Mouse (Mus musculus): ENCODE measurements around the gene Adk.

The Adk gene

GRCm38 (mm10) chr14:21271472-21271871 is 219.1 kb downstream of the Adk start:
- no peak for DNase-seq (ENCODE audit: low spot score in 2 of 2)

- DNase-seq (ENCODE audit: low spot score in 2 of 2): no peak
Measured at GRCm38 (mm10) chr14:21275786-21276185, 223.4 kb downstream of the Adk start.

- no peak for DNase-seq (ENCODE audit: low spot score in 2 of 2)
Measured at GRCm38 (mm10) chr14:21278290-21278689, 225.9 kb downstream of the Adk start.

GRCm38 (mm10) chr14:21278907-21279535 is 226.6 kb downstream of the Adk start:
- no peak for DNase-seq (ENCODE audit: low spot score in 2 of 2)

GRCm38 (mm10) chr14:21280451-21280850 is 228.1 kb downstream of the Adk start:
- no peak for DNase-seq (ENCODE audit: low spot score in 2 of 2)

GRCm38 (mm10) chr14:21281506-21281905 is 229.1 kb downstream of the Adk start:
- no peak for DNase-seq (ENCODE audit: low spot score in 2 of 2)

GRCm38 (mm10) chr14:21284116-21284515 is 231.7 kb downstream of the Adk start:
- DNase-seq (ENCODE audit: low spot score in 2 of 2): no peak

- DNase-seq (ENCODE audit: low spot score in 2 of 2): no peak
Measured at GRCm38 (mm10) chr14:21284847-21285246, 232.5 kb downstream of the Adk start.

- DNase-seq (ENCODE audit: low spot score in 2 of 2): no peak
Measured at GRCm38 (mm10) chr14:21286274-21286673, 233.9 kb downstream of the Adk start.

GRCm38 (mm10) chr14:21287726-21288442 is 235.5 kb downstream of the Adk start:
- no peak for DNase-seq (ENCODE audit: low spot score in 2 of 2)

- DNase-seq (ENCODE audit: low spot score in 2 of 2): no peak
Measured at GRCm38 (mm10) chr14:21299743-21300142, 247.4 kb downstream of the Adk start.

GRCm38 (mm10) chr14:21304815-21305214 is 252.4 kb downstream of the Adk start:
- DNase-seq (ENCODE audit: low spot score in 2 of 2): no peak

GRCm38 (mm10) chr14:21308349-21308936 is 256.1 kb downstream of the Adk start:
- DNase-seq (ENCODE audit: low spot score in 2 of 2): no peak

GRCm38 (mm10) chr14:21310530-21310929 is 258.2 kb downstream of the Adk start:
- peak; percentile 20 to 52 for DNase-seq (ENCODE audit: low spot score in 2 of 2)

GRCm38 (mm10) chr14:21313561-21314342 is 261.4 kb downstream of the Adk start:
- DNase-seq (ENCODE audit: low spot score in 2 of 2): no peak

- DNase-seq (ENCODE audit: low spot score in 2 of 2): no peak
Measured at GRCm38 (mm10) chr14:21314466-21314865, 262.1 kb downstream of the Adk start.

GRCm38 (mm10) chr14:21334826-21335225 is 282.5 kb downstream of the Adk start:
- DNase-seq (ENCODE audit: low spot score in 2 of 2): no peak

GRCm38 (mm10) chr14:21335691-21336314 is 283.4 kb downstream of the Adk start:
- no peak for DNase-seq (ENCODE audit: low spot score in 2 of 2)

- DNase-seq (ENCODE audit: low spot score in 2 of 2): no peak
Measured at GRCm38 (mm10) chr14:21337948-21338347, 285.6 kb downstream of the Adk start.

GRCm38 (mm10) chr14:21341195-21341594 is 288.8 kb downstream of the Adk start:
- no peak for DNase-seq (ENCODE audit: low spot score in 2 of 2)

GRCm38 (mm10) chr14:21342984-21343383 is 290.6 kb downstream of the Adk start:
- DNase-seq (ENCODE audit: low spot score in 2 of 2): no peak

- peak in 1 of 2 experiments; percentile 21 for DNase-seq (ENCODE audit: low spot score in 2 of 2)
Measured at GRCm38 (mm10) chr14:21344896-21345295, 292.5 kb downstream of the Adk start.
